Mouse (Mus musculus) cerebellum, postnatal 10 days (tissue): ENCODE data around the gene Slc25a22.
"Not testable (repeated sequence)": the region's sequence is repeated elsewhere in the genome, so short reads cannot be mapped to it uniquely, and the experiment has no call there.

Experiments used
- DNase-seq, 2 experiments: peaks; one replicate each; pipeline ENCODE4 v3.0.0; 2021; ENCODE audit warnings: mixed read lengths in 2 of 2

Gene Slc25a22

DNA sequence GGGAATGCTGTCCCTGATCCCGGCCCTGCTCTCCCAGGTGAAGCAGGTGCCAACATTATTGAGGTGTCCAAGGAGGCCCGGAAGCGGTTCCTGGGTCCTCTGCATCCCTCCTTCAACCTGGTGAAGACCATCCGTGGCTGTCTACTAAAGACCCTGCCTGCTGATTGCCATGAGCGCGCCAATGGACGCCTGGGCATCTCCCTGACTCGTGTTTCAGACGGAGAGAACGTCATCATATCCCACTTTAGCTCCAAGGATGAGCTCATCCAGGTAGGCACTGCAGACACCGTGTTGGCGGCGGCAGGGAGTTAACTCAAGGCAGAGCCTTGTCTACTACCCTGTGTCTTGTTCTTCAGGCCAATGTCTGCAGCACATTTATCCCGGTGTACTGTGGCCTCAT is 19.5 kb upstream of the Slc25a22 start:
- DNase-seq: no peak

DNA sequence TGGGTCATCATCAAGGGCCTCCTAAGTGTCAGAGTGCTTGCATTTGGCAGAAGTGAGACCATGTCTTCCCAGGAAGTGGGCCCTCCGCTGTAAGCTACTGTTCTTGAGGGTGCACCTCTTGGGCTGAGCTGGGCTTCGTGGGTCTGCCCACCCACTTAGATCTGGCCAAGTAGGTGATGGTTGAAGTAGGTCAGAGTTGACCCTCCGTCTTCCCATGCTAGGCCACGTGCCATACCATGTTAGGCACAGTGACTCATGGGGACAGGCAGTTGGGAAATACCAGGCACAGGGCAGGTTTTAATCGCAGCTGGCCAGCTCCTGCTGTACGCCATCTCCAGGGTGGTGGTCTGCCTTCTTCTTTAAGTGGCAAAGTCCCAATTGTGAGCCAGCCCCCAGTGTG is 19.0 kb upstream of the Slc25a22 start:
- DNase-seq: no peak

DNA sequence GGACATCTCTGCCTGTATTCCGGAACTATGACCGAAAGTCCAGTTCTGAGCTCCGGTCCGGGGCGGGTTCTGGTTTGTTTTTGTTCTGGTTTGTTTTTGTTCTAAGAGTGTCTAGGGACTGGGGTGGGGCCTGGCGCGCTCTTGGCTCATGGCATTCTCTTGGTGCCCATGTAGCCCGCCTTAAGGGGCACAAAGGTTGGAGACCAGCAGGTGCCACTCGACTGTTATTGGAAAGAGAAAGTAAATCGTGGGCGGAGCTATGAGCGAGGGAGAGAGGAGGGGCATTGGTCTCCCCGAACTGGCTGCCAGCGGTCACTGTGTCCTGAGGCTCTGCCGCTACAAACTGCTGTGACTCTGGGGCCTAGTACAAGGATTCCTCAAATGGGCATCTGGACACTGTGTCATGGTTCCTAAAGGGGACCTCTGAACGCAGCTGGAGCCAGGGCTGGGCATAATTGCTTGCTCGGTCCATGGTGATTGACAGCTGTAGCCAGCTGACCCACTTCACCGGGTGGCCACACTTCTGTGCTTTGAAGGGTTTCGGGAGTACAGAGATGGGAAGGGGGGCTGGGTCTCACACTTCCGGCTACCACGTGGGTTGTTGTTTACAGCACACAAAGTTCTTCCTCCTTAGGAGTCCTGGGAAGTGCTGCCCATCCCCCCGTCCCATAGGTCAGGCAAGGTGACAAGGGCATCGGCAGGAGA is 18.1 kb upstream of the Slc25a22 start:
- DNase-seq: peak; percentile 69 to 72

DNA sequence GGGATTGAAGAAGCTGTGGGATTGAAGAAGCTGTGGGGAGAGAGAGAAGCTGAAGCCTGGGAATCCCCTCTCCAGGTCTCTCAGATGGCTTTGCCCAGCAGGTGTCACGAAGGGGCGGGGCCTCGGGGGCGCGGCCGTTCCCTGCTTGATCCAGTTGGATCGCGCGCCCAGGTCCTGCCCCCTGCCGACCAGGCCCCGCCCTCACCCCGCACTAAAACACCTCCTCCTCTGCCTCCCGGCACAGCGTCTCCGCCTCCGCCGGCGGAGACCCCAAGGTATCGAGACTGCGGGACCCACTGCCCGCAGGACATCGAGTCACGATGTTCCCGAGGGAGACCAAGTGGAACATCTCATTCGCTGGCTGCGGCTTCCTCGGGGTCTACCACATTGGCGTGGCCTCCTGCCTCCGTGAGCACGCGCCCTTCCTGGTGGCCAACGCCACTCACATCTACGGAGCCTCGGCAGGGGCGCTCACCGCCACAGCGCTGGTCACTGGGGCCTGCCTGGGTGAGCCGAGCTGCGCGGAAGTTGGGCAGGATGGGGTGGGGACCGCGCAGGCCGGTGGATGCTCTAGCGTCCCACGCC is 17.4 kb upstream of the Slc25a22 start, which contains the start of gene Pnpla2:
Pnpla2 (plus strand) TSS at position 232 of the 585 bp plus-strand sequence.
- peak; percentile 96 to 97 for DNase-seq

DNA sequence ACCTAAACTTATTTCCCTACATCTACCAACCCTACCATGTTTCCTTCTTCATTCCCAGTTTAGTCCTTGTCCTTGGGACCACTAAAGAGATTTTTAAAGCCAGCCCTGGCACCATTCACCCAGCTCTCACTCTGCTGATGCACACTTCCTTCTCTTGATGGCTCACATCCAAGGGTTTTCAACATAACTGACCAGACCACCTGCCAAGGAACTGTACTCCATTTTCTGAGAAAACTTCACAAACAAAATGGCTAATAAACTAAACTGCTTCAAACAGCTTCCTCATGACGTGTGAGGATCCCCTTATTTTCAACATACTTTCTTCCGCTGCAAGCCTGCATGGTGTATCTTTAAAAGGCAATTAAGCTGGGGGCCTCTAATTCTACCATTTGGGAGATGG is 15.9 kb upstream of the Slc25a22 start:
- no peak for DNase-seq

DNA sequence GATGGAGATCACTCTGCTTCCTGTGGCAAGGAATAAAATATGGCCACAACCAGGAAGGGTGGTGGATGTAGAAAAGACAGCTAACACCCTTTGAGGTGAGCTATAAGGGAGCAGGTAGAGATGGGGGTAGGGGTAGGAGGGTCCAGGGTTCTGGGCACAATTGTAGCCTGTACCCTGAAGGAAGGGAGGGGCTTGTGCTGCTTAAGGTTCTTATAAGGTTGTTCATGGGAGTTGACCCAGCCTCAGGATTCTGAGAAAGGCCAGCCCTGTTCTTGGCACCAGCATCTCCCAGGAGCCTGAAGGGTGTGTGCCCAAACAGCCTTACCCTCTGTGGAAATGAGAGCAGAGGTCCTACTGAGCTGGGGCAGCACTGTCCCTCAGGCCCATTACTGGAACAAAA is 14.2 kb upstream of the Slc25a22 start:
- DNase-seq: peak in 1 of 2 experiments; percentile 11

DNA sequence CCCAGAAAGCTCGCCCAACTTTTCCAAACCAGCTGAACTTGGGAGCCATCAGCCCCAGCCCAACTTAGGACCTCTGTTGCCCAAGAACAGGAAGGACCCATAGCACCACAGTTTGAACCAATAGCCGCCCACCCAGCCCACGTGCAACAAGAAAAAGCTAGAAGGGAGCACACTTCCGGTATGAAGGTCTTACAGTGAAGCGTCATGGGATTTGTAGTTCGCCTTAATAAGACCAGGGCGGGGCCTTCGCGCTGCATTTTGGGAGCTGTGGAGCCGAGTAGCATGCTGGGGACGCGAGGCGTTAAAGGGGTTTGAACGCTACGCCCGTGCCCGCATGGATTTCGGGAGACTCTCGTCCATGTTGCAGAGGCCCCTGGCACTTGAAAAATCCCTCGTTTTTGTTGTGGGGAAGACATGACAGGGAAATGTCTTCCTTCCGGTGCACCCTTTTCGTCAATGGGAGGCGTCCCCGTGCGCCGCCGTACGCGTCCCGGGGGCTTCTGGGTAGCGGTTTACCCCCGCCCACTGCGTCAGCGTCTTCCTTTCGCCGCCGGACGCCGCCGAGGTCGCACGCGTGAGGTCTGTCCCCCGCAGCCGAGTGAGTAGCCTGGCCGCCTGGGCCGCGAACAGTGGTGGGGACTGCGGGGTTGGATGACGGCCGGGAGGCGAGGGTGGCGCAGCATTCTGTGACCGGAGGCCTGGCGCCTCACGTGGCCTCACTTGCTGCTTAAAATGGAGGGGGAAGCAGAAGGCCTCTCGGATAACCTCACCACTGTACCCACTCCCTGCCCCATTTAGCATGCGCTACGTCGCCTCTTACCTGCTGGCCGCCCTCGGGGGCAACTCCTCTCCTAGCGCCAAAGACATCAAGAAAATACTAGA is 9.7 kb upstream of the Slc25a22 start, which contains the start of gene Rplp2:
Rplp2 (plus strand) TSS at position 261 of the 882 bp plus-strand sequence.
- peak; percentile 96 to 97 for DNase-seq

DNA sequence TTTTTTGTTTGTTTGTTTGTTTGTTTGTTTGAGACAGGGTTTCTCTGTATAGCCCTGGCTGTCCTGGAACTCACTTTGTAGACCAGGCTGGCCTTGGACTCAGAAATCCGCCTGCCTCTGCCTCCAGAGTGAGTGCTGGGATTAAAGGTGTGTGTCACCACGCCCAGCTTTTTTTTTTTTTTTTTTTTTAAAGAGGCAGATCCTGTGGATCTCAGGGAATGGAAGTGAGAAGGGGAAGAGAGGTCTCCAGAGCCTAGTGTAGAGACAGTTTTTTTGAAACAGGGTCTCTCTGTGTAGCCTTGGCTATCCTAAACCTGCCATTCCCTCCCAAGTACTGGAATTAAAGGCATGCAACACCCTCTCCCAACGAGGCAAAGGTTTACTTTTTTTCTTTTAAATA is 8.7 kb upstream of the Slc25a22 start:
- DNase-seq: not testable (repeated sequence)

DNA sequence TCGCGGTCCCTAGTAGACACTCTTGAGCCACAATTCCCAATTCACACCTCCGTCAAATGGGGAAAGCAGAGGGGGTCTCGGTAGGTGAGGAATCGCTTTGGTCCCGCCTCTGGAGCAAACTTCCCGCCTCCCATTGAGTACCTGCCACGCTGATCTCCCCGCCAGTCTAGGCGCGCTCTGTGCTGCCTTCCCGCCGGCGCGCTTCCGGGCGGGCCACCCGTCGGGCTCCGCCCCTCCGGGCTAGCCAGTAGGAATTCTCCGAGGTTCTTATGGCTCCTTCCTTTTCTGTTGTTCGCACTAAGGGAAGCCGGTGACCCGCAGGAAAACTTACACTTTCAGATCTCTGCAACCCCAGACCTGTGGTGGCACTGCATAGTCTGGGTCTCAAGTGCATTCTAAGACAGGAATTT is 6.1 kb upstream of the Slc25a22 start, which contains the start of gene Pidd1:
Pidd1 (minus strand) TSS at position 198 of the 410 bp plus-strand sequence.
- DNase-seq: peak; percentile 43 to 57

DNA sequence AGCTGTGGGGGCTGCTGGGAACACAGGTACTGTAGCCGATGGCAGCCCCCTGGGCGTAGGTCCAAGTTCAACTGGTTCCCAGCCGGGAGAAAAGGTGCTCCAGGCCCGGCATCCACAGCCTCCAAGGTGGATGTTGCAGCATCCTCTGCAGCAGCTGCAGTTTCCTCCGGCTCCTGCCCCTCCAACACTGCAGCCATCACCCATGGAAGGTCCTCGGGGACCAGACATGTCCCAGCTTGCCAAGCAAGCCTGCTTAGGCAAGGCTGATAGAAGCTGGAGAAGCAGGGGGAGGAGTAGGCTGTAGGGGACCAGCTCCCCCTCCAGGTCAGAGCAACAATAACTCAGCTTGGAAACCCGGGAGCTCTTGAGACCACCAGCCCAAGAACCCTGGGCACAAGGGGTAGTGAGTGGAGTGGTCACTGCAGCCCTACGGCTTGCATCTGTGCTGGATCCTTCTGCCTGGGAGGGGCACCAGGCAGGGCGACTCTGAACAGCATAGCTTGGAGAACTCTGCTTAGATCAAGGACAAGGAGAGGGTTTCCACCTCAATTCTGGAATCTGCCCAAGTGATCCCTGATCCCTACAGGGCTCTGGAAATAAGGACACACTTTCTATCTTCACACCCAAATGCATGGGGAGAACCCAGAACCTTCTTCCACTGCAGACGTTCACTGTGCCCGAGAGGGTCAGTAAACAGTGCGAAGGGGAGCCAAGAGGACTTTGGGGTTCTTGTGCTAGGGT is 5.6 kb upstream of the Slc25a22 start:
- peak; percentile 62 to 63 for DNase-seq

DNA sequence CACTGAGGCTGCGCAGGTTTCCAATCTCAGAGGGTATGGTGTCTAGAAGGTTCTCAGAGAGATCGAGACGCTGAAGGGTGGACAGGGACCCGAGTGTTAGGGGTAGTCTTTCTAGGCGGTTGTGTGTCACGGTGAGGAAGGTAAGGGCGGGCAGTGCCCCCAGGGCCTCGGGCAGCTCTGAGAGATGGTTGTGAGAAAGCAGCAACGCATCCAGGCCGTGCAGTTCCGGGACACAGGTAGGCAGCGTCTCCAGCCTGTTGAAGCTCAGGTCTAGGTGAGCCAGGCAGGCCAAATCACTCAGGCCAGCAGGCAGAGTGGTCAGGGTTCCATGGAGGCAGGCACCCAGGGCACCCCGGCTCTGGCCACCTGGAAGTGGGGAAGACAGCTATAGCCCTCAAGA is 4.5 kb upstream of the Slc25a22 start:
- DNase-seq: peak in 1 of 2 experiments; percentile 8

DNA sequence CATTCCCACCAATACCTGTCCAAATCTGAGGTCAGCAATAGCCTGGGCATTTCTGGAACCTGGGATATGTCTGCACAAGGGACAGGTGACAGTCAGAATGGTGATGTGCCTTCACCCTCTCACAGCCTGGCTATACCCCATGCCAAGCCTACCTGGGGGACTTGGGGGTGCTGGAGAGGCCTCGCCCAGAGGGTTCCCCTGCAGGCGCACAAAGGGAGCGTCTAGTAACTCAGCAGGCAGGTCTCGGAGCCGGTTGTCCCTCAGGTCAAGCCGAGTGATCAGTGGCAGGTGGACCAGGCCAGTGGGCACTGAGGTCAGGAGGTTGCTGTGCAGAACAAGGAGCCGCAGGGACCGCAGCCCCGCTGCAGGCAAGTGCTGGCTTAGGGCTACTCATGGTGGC is 3.8 kb upstream of the Slc25a22 start:
- peak in 1 of 2 experiments; percentile 25 for DNase-seq

DNA sequence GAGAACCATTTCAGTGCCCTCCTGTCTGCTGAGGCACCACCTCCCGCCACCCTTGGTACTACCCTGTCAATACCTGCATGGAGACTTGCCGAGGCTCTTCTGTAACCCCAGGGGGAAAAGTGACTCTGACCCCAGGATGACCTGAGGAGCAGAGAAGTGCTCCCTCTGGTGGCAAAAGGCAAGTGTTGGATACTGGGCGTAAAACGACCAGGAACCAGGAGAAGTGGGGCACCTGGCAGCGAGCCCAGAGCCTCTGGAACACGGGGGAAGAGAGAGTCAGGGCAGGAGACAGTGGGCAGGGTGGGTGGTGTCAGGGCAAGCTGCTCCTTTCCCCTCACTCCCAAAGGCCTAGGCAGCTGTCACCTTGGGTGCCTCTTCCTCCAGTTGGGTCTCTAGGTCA is 2.9 kb upstream of the Slc25a22 start:
- DNase-seq: peak; percentile 85 to 88

DNA sequence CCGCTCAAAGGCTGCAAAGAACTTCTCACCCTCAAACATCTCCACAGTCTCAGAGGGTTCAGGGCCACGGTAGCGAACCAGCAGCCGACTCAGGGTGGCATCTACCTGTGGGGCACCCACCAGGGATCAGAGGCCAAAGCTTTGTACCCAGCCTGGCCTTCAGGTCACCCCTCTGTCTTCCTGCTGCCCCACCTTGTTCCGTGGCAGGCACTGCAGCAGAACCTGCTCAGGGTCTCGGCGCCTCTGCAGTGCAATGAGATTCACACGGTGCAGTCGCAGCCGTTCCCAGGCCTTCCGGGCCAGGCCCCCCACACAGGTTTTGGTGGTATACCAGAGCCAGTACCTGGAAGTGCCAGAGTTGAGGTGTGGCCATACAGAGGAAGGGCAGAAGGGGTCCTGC is 2.1 kb upstream of the Slc25a22 start:
- no peak for DNase-seq

DNA sequence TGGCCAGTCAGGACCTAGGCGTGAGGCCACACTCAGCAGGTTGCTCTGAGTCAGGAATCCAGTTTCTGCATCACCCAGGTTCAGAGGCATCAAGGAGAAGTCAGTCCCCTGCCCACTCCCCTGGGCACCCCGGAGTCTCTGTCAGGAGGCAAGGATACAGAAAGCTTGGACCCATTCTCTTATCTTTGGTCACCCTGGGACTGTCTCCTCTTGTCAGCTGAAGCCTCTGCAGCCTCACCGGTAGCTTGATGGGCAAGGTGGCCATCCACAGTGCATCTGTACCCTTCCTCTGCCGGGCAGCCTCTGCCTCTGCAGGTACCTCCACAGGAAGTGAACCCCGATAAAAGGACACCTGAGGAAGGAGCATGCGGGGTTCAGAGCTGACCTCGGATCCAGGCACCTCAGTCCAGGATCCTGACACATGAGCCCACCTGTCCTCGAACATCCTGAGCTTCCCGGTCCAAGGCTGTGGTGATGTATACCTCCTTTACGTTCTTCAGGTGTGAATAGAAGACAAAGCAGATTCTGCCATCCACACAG is 1.5 kb upstream of the Slc25a22 start:
- no peak for DNase-seq

DNA sequence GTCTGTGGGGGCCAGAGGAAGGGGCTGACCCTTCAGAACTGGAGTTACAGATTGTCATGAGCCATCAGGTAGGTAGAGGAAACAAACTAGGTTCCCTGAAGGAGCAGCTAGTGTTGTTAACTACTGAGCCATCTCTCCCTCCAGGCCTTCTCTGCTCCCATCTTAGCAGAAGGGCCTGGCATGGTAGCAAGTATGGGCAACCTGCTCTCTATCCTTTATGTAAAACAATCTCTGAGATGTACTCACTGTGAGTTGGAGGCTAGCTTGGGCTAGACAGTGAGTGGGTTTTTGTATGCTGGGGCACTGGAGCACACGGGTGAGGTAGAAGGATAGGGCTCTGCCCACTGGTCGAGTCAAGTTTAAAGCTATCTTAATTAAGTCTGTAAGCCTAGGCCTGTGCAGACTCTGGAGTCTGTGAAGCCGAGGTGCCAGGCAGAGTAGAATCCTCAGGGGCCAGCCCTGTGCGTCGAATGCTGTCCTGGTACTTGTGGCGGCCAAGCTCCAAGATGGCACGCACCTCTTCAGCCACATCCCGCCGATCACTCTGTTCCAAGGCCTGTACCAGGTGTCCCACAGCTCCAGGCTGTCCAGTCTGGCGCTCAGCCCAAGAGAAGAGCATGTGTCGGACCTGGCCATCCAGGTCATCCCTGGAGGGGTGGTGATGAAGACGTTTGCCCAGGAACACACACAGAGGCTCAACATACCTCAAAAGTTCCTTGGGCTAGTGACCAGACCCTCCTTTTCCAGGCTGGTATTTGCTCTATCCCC is 693 bp upstream of the Slc25a22 start:
- DNase-seq: peak; percentile 83

DNA sequence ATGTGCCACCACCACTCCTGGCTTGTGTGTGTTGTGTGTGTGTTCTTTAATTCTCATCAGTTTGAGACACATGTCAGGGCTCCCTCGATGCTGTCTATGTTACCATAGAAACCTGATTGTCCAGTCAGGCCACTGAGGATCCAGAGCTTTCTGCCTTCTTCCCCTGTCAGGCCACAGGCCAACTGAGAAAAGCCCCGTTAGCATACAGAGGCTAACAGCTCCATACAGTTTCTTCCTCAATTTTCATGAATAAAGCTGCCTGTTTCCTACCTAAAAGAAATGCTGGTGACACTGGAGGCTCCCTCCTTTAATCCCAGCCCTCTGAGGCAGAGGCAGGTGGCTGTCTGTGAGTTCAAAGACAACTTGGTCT is 1.2 kb downstream of the Slc25a22 start:
- DNase-seq: peak in 1 of 2 experiments; percentile 18

DNA sequence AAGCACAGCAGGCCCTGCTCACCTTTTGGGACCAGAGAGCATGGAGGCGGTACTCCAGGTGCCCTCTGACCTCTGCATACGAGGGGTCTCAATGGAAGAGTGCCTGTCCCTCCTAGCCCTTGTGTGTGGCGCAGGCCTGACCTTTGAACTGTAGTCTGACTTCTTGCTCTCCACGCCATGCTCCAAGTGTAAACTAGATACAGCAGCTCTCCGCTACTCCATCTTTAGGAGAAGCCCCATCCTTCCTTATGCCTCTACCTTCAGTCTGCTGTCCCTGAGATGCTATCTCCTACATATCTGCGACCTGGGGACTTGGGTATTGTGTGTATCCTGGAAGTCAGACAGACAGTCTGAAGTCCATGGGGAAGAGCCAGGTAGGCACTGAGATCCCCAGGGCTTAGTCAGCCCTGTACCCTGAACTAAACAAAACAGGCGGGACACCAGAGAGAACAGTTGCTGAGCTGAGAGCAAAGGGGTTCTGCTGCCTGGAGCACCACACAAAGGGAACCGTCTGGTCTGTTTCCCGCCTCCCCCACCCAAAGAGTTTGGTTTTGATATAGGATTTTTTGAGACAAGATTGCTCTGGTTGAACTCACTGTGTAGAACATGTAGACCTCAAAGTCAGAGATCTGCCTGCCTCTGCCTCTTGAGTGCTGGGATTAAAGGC is 1.7 kb downstream of the Slc25a22 start:
- DNase-seq: peak in 1 of 2 experiments; percentile 26

DNA sequence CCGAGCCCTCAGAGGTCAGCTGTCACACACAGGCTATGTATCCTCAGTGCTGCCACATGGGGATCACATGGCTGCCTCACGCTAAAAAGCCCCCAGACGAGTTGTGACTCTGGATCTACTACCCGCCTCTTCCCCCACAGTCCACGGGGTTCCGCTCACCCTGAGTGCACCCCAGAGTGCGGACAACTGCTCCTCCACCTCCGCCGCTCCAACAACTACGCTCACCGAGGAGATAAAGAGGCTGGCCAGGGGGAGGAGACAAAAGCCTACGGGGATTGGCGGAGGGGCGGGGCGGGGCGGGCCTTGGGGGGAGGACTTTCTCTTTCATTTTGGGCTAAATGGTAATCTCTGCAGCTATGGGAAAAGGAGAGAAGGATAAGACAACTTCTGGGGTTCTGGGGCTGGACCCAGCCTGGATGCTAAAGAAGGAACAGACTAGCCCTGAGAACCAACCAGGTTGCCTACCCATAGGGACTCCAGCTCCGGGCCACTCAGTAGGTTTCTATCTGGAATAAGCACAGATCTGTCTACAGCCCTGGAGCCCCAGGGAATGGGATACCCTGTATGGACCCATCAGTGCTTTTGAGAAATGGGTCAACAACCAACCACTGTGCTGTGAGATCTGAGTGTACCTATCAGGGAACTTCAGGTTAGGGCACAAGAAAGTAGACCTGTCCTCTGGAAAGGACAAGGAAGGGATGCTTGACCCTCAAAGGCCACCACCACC is 2.4 kb downstream of the Slc25a22 start:
- DNase-seq: peak; percentile 80 to 82

DNA sequence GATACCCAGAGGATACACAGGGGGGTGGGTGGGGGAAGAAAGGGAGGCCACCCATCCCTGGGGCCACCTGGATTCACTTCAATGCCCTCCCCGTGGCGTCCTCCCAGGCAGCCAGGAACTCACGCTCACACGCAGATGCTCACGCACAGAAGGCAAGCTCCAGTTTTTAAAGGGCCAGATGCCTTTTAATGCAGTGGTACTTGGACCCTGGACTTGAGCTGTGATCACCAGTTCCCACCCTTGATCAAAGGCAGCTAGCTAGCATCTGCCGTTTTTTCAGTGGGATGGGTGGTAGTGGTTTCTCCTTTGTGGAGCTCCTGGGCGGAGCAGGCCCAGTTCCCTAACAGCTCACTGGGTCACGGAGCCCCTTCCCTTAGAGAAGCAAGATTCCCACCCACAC is 3.2 kb downstream of the Slc25a22 start:
- peak; percentile 80 for DNase-seq
